Mouse (Mus musculus): Measurements from ENCODE around the gene Insl3. TPM values are rescaled to one million over a fixed set of nuclear protein-coding genes. Genes with fewer than 3 reads are reported as not detected.
"Not testable (repeated sequence)": the region's sequence is repeated elsewhere in the genome, so short reads cannot be mapped to it uniquely, and the experiment has no call there.

Gene Insl3
- polyA plus RNA-seq, 1 experiment from 2014 or later, result 0.46 TPM

GRCm38 (mm10) chr8:71717096-71717495, 28.1 kb downstream of the Insl3 start:
- no peaks in the 10 kb centered on the region for H3K9me3 ChIP-seq
- no peak overlapping the region for H3K4me3 ChIP-seq
- H3K4me2 ChIP-seq, result no peak overlapping the region
- peaks cover 58% of the 10 kb centered on the region for H3K36me3 ChIP-seq
- ATAC-seq (ENCODE audit: low read depth), result no peak
- 87% methylated on average over 12 of the region's 12 CpGs for WGBS
- H3K9ac ChIP-seq, result no peak overlapping the region
- H3K27ac ChIP-seq (replicated peaks), result no peak overlapping the region
- H3K27me3 ChIP-seq, result no peaks in the 10 kb centered on the region; the same call in 1 of the 2 replicates
- peaks cover 44% of the 10 kb centered on the region for H3K4me1 ChIP-seq (replicated peaks)

- ATAC-seq (ENCODE audit: low read depth), result no peak
- no peak overlapping the region for H3K27ac ChIP-seq (replicated peaks)
- H3K9ac ChIP-seq, result no peak overlapping the region
- WGBS, result 23% methylated on average over 3 of the region's 3 CpGs
- H3K36me3 ChIP-seq, result peaks cover 46% of the 10 kb centered on the region
- no peaks in the 10 kb centered on the region; the same call in 1 of the 2 replicates for H3K27me3 ChIP-seq
- H3K4me2 ChIP-seq, result no peak overlapping the region
- no peak overlapping the region for H3K4me3 ChIP-seq
- H3K9me3 ChIP-seq, result no peaks in the 10 kb centered on the region
- H3K4me1 ChIP-seq (replicated peaks), result peaks cover 48% of the 10 kb centered on the region
Observed at GRCm38 (mm10) chr8:71718252-71718651, 29.2 kb downstream of the Insl3 start.

- H3K9me3 ChIP-seq, result no peaks in the 10 kb centered on the region
- peaks cover 40% of the 10 kb centered on the region for H3K36me3 ChIP-seq
- H3K4me1 ChIP-seq (replicated peaks), result peaks cover 58% of the 10 kb centered on the region
- 0 out of 2 replicates have a peak overlapping the region, but pooled peaks have one; percentile 23 for H3K9ac ChIP-seq
- no peak overlapping the region for H3K4me3 ChIP-seq
- peak; percentile 56 for ATAC-seq (ENCODE audit: low read depth)
- H3K27me3 ChIP-seq, result peaks cover 3% of the 10 kb centered on the region; the same call in 1 of the 2 replicates
- WGBS, result 46% methylated on average over 4 of the region's 4 CpGs
- H3K27ac ChIP-seq (replicated peaks), result peak overlapping the region; percentile 86
- H3K4me2 ChIP-seq, result no peak overlapping the region; the same call in 1 of the 2 replicates
Observed at GRCm38 (mm10) chr8:71719218-71719617, 30.2 kb downstream of the Insl3 start.

- peak; percentile 72 for ATAC-seq (ENCODE audit: low read depth)
- peaks cover 3% of the 10 kb centered on the region; the same call in 1 of the 2 replicates for H3K27me3 ChIP-seq
- peak overlapping the region; percentile 42 for H3K4me2 ChIP-seq
- peak overlapping the region; percentile 49 for H3K9ac ChIP-seq
- 24% methylated on average over 7 of the region's 7 CpGs for WGBS
- peaks cover 65% of the 10 kb centered on the region for H3K4me1 ChIP-seq (replicated peaks)
- no peaks in the 10 kb centered on the region for H3K9me3 ChIP-seq
- peaks cover 32% of the 10 kb centered on the region for H3K36me3 ChIP-seq
- H3K4me3 ChIP-seq, result no peak overlapping the region
- H3K27ac ChIP-seq (replicated peaks), result peak overlapping the region; percentile 86
Observed at GRCm38 (mm10) chr8:71719928-71720457, 31.0 kb downstream of the Insl3 start.

DNA sequence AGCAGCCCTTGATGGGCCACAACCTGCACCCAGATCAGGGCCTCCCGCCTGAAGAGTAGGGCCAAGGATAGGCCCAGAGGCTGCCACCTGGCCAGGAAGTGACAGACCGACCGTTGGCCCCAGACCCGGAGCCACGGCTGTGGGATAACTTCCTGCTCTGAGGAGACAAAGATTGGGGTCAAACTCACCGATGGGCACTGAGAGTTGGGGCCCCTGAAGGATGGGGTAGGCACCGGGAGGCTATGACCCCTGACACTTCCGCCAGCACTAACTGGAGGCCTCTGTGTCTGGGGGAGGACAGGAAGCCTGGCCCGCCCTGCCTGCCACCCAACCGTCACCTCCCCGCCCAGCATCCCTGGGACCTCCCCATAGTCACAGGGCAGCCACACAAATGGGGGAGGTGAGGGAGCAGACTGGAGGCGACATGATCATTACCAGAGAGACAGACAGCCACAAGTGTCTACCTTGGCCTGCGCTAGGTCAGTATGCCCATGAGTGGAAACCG, 34.1 kb downstream of the Insl3 start:
- no peak for ATAC-seq (ENCODE audit: low read depth)
- no peak overlapping the region for H3K9ac ChIP-seq

GRCm38 (mm10) chr8:71724389-71724788, 35.4 kb downstream of the Insl3 start:
- ATAC-seq (ENCODE audit: low read depth), result no peak
- peak overlapping the region; percentile 77 for H3K4me3 ChIP-seq
- peak overlapping the region; percentile 79 for H3K4me2 ChIP-seq
- 50% methylated on average over 4 of the region's 4 CpGs for WGBS
- H3K27ac ChIP-seq (replicated peaks), result no peak overlapping the region
- H3K9me3 ChIP-seq, result no peaks in the 10 kb centered on the region
- peak overlapping the region; percentile 92 for H3K9ac ChIP-seq
- no peaks in the 10 kb centered on the region for H3K36me3 ChIP-seq
- H3K27me3 ChIP-seq, result peaks cover 3% of the 10 kb centered on the region; the same call in 1 of the 2 replicates
- H3K4me1 ChIP-seq (replicated peaks), result peaks cover 64% of the 10 kb centered on the region

More for the DNA sequence above, 34.1 kb downstream of the Insl3 start:
- Histone ChIP-seq H3K36me3 (peaks cover 4% of the 10 kb centered on the region; the same call in 1 of the 2 replicates), H3K27ac (replicated peaks) (no peak overlapping the region), H3K9me3 (no peaks in the 10 kb centered on the region), H3K4me2 (no peak overlapping the region), H3K4me1 (replicated peaks) (peaks cover 66% of the 10 kb centered on the region), H3K27me3 (peaks cover 3% of the 10 kb centered on the region; the same call in 1 of the 2 replicates), H3K4me3 (no peak overlapping the region)
- WGBS, result 71% methylated on average over 14 of the region's 14 CpGs

DNA sequence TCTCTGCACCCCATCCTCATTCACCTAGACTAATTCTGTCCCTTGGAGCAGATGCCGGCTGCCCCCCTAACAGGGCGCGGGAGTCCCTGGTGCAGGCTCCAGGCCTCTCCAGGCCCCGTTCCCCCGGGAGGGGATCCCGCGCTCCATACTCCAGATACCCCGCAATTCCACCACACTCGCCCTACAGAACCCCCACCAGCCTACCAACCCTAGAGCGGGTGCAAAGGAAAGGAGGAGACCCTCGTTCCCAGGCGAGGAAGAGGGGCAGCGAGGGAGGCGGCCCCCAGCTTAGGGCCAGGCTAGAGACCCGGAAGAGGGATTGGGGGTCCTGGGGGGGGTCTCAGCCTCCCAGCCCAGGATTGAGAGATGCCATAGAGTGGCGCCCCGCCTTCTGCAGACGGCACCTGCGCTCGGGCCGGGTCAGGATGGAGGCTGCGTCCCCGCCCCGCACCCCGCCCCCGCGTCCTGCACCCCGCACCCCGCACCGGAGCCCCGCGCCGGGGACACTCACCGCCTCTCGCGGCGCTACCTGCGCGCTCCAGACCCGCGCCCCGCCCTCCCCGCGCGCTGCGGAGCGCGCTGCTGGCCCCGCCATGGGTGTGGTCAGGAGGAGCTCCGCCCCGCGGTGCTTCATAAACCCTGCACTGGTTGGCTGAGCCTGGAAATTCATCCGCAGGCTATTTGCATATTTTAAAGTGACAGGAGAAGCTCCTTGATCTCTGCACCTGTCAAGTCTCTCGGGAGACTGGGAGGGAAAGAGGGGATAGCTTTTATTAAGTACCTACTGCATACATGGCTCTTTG, 36.3 kb downstream of the Insl3 start, which contains the start of gene Fcho1:
Fcho1 (minus strand) TSS at position 595 of the 803 bp plus-strand sequence.
- Histone ChIP-seq H3K4me1 (replicated peaks) (peaks cover 55% of the 10 kb centered on the region), H3K27ac (replicated peaks) (peak within 1 kb of the TSS; percentile 57; the same call in 1 of the 2 replicates)
- WGBS, result 1% methylated on average over 53 of the region's 54 CpGs

GRCm38 (mm10) chr8:71728240-71728785, 39.3 kb downstream of the Insl3 start:
- Histone ChIP-seq H3K4me1 (replicated peaks) (peaks cover 33% of the 10 kb centered on the region), H3K36me3 (no peaks in the 10 kb centered on the region), H3K27ac (replicated peaks) (peak overlapping the region; percentile 82), H3K27me3 (peaks cover 3% of the 10 kb centered on the region; the same call in 1 of the 2 replicates), H3K9me3 (no peaks in the 10 kb centered on the region), H3K9ac (peak overlapping the region; percentile 60), H3K4me2 (peak overlapping the region; percentile 62), H3K4me3 (peak overlapping the region; percentile 38)
- ATAC-seq (ENCODE audit: low read depth), result peak; percentile 44
- 5% methylated on average over 21 of the region's 21 CpGs for WGBS

More for the DNA sequence above, 36.3 kb downstream of the Insl3 start, which contains the start of gene Fcho1:
- H3K9me3 ChIP-seq, result no peaks in the 10 kb centered on the region
- ATAC-seq (ENCODE audit: low read depth), result peak; percentile 81
- peak within 1 kb of the TSS; percentile 79 for H3K4me2 ChIP-seq
- H3K9ac ChIP-seq, result peak within 1 kb of the TSS; percentile 92
- no peaks in the 10 kb centered on the region for H3K36me3 ChIP-seq
- H3K4me3 ChIP-seq, result peak within 1 kb of the TSS; percentile 77
- peaks cover 3% of the 10 kb centered on the region; the same call in 1 of the 2 replicates for H3K27me3 ChIP-seq

DNA sequence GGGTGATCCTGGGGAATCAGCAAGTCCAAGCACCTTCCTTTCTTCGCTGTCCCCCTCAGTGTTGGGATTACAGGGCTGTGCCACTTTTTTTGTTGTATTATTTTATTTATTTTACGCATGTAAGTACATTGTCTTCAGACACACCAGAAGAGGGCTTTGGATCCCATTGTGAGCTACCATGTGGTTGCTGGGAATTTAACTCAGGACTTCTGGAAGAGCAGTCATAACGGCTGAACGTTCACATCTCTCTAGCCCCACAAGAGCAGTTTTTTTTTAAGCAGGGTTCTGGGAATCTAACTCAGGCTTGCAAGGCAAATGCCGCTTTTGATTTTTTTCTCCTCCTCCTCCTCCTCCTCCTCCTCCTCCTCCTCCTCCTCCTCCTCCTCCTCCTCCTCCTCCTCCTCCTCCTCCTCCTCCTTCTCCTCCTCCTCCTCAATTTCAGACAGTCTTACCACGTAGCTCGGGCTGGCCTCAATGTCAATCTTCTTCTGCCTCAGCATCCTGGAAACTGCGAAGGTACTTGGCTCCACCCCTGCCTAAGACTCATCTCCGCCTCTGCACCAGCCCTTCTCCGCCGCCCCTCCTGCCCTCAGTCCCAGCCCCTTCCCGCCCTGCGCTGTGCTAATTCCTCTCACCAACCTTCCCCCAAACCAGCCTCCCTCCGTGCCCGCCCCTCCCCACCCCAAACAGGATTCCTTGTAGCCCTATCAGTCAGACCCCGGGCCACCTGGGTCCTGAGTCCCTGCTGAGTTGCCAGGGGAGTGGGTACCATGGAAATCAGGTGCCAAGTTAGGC, 40.0 kb downstream of the Insl3 start:
- Histone ChIP-seq H3K4me3 (peak overlapping the region; percentile 38), H3K27ac (replicated peaks) (peak overlapping the region; percentile 82), H3K36me3 (no peaks in the 10 kb centered on the region), H3K4me1 (replicated peaks) (peaks cover 26% of the 10 kb centered on the region), H3K9me3 (no peaks in the 10 kb centered on the region), H3K27me3 (peaks cover under 1% of the 10 kb centered on the region; the same call in 1 of the 2 replicates), H3K4me2 (peak overlapping the region; percentile 62), H3K9ac (peak overlapping the region; percentile 60)
- WGBS, result 8% methylated on average over 14 of the region's 16 CpGs
- peak; percentile 21; the same call in 1 of the 2 replicates for ATAC-seq (ENCODE audit: low read depth)

GRCm38 (mm10) chr8:71731652-71732230, 42.7 kb downstream of the Insl3 start:
- H3K27me3 ChIP-seq, result no peaks in the 10 kb centered on the region
- H3K9ac ChIP-seq, result no peak overlapping the region
- H3K4me1 ChIP-seq (replicated peaks), result peaks cover 13% of the 10 kb centered on the region
- H3K27ac ChIP-seq (replicated peaks), result no peak overlapping the region
- WGBS, result 59% methylated on average over 3 of the region's 3 CpGs
- no peak for ATAC-seq (ENCODE audit: low read depth)
- H3K36me3 ChIP-seq, result no peaks in the 10 kb centered on the region
- no peak overlapping the region for H3K4me3 ChIP-seq
- no peak overlapping the region for H3K4me2 ChIP-seq
- no peaks in the 10 kb centered on the region for H3K9me3 ChIP-seq

DNA sequence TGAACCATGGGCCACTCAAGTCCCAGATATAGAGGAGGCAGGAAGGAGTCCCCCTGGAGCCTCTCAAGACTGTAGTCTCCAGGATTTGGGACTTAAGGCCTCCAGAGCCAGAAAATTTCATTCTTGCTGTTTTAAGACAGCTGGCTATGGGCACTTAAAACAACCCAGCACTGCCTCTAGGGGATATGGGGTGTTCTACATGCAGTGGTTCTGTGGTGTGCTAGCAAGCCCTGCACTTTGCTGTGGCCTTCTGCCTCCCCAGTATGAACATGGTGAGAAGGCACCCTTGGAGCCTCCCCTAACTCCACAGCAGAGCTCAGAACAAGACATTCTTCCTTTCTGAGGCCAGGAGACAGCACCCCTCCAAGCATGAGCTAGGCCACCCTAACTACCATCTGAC, 49.3 kb downstream of the Insl3 start:
- not testable (repeated sequence) for ATAC-seq (ENCODE audit: low read depth); H3K4me3 ChIP-seq; H3K9me3 ChIP-seq

More for the DNA sequence above, 49.3 kb downstream of the Insl3 start:
- H3K36me3 ChIP-seq; H3K27ac ChIP-seq (replicated peaks); H3K27me3 ChIP-seq; H3K4me2 ChIP-seq; H3K9ac ChIP-seq; H3K4me1 ChIP-seq (replicated peaks): not testable (repeated sequence)

All from neural tube, embryonic 13.5 days (tissue).